Mouse (Mus musculus): ENCODE data around the gene Ksr1. TPM values are rescaled to one million over a fixed set of nuclear protein-coding genes. Genes with fewer than 3 reads are reported as not detected.
"Not testable (repeated sequence)": the region's sequence is repeated elsewhere in the genome, so short reads cannot be mapped to it uniquely, and the experiment has no call there.

Gene Ksr1
- polyA plus RNA-seq, 1 experiment = 18.2 TPM

- H3K4me1 ChIP-seq (ENCODE audit: control insufficient read depth, insufficient read depth, low read length) = peaks cover 9% of the 10 kb centered on the region; the same call in 1 of the 2 replicates
- 28% methylated on average over 11 of the region's 11 CpGs for WGBS
- TF ChIP-seq CTCF (IDR thresholded peaks at IDR 0.05; ENCODE audit: control insufficient read depth, insufficient read depth, low read length) = no peak
- no peak for TF ChIP-seq POLR2A (IDR thresholded peaks at IDR 0.05; ENCODE audit: borderline replicate concordance, control insufficient read depth, low read depth, low read length)
- no peak overlapping the region for H3K4me3 ChIP-seq (replicated peaks; ENCODE audit: control insufficient read depth, low read depth, low read length)
- H3K27ac ChIP-seq (ENCODE audit: control insufficient read depth, insufficient read depth, low read depth, low read length, poor library complexity) = peak overlapping the region; percentile 58
Observed at GRCm38 (mm10) chr11:79003053-79003768, 143.0 kb downstream of the Ksr1 start.

- WGBS = 39% methylated on average over 5 of the region's 5 CpGs
- no peak for TF ChIP-seq POLR2A (IDR thresholded peaks at IDR 0.05; ENCODE audit: borderline replicate concordance, control insufficient read depth, low read depth, low read length)
- no peak for TF ChIP-seq CTCF (IDR thresholded peaks at IDR 0.05; ENCODE audit: control insufficient read depth, insufficient read depth, low read length)
- Histone ChIP-seq H3K4me1 (ENCODE audit: control insufficient read depth, insufficient read depth, low read length) (peaks cover 9% of the 10 kb centered on the region; the same call in 1 of the 2 replicates), H3K4me3 (replicated peaks; ENCODE audit: control insufficient read depth, low read depth, low read length) (no peak overlapping the region), H3K27ac (ENCODE audit: control insufficient read depth, insufficient read depth, low read depth, low read length, poor library complexity) (peak overlapping the region; percentile 58)
Observed at GRCm38 (mm10) chr11:79002551-79002951, 143.7 kb downstream of the Ksr1 start.

GRCm38 (mm10) chr11:79001871-79002270, 144.3 kb downstream of the Ksr1 start:
- H3K27ac ChIP-seq (ENCODE audit: control insufficient read depth, insufficient read depth, low read depth, low read length, poor library complexity) = no peak overlapping the region
- no peak for TF ChIP-seq POLR2A (IDR thresholded peaks at IDR 0.05; ENCODE audit: borderline replicate concordance, control insufficient read depth, low read depth, low read length)
- no peak for TF ChIP-seq CTCF (IDR thresholded peaks at IDR 0.05; ENCODE audit: control insufficient read depth, insufficient read depth, low read length)
- WGBS = 72% methylated on average over 4 of the region's 4 CpGs

GRCm38 (mm10) chr11:78999118-78999517, 147.1 kb downstream of the Ksr1 start:
- Histone ChIP-seq H3K4me1 (ENCODE audit: control insufficient read depth, insufficient read depth, low read length) (peaks cover 4% of the 10 kb centered on the region; the same call in 1 of the 2 replicates), H3K4me3 (replicated peaks; ENCODE audit: control insufficient read depth, low read depth, low read length) (no peak overlapping the region), H3K27ac (ENCODE audit: control insufficient read depth, insufficient read depth, low read depth, low read length, poor library complexity) (no peak overlapping the region)
- no peak for TF ChIP-seq CTCF (IDR thresholded peaks at IDR 0.05; ENCODE audit: control insufficient read depth, insufficient read depth, low read length)
- no peak for TF ChIP-seq POLR2A (IDR thresholded peaks at IDR 0.05; ENCODE audit: borderline replicate concordance, control insufficient read depth, low read depth, low read length)
- 61% methylated on average over 6 of the region's 6 CpGs for WGBS

More at GRCm38 (mm10) chr11:79001871-79002270, 144.3 kb downstream of the Ksr1 start:
- Histone ChIP-seq H3K4me1 (ENCODE audit: control insufficient read depth, insufficient read depth, low read length) (peaks cover 9% of the 10 kb centered on the region; the same call in 1 of the 2 replicates), H3K4me3 (replicated peaks; ENCODE audit: control insufficient read depth, low read depth, low read length) (no peak overlapping the region)

GRCm38 (mm10) chr11:78990875-78991543, 155.2 kb downstream of the Ksr1 start:
- H3K4me1 ChIP-seq (ENCODE audit: control insufficient read depth, insufficient read depth, low read length); H3K27ac ChIP-seq (ENCODE audit: control insufficient read depth, insufficient read depth, low read depth, low read length, poor library complexity); H3K4me3 ChIP-seq (replicated peaks; ENCODE audit: control insufficient read depth, low read depth, low read length): not testable (repeated sequence)
- WGBS = 84% methylated on average over 5 of the region's 5 CpGs

DNA sequence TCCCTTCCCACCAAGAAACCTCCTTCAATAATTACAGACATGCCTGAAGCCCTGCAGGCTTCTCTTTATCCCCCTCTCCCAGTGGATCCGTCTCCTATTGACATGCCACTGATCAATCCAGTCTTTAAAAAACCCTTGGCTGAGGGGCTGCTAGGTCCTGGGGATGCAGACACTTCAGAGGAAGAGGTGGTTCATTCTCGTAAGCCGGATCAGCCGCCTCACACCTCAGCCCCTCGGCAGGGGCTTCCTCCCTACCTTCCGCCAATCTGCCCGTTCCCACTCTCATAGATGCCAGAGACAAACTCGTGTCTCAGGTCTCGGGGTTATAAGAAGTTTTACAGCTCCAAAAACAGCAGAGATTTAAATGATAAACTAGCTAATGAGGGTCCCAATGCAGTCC, 156.1 kb downstream of the Ksr1 start:
- Histone ChIP-seq H3K4me1 (ENCODE audit: control insufficient read depth, insufficient read depth, low read length) (no peaks in the 10 kb centered on the region), H3K4me3 (replicated peaks; ENCODE audit: control insufficient read depth, low read depth, low read length) (no peak overlapping the region), H3K27ac (ENCODE audit: control insufficient read depth, insufficient read depth, low read depth, low read length, poor library complexity) (no peak overlapping the region)
- 92% methylated on average over 9 of the region's 9 CpGs for WGBS
- TF ChIP-seq POLR2A (IDR thresholded peaks at IDR 0.05; ENCODE audit: borderline replicate concordance, control insufficient read depth, low read depth, low read length) (no peak), CTCF (IDR thresholded peaks at IDR 0.05; ENCODE audit: control insufficient read depth, insufficient read depth, low read length) (no peak)

GRCm38 (mm10) chr11:78989206-78989605, 157.0 kb downstream of the Ksr1 start:
- not testable (repeated sequence) for H3K27ac ChIP-seq (ENCODE audit: control insufficient read depth, insufficient read depth, low read depth, low read length, poor library complexity); H3K4me3 ChIP-seq (replicated peaks; ENCODE audit: control insufficient read depth, low read depth, low read length); H3K4me1 ChIP-seq (ENCODE audit: control insufficient read depth, insufficient read depth, low read length)
- 89% methylated on average over 11 of the region's 11 CpGs for WGBS

DNA sequence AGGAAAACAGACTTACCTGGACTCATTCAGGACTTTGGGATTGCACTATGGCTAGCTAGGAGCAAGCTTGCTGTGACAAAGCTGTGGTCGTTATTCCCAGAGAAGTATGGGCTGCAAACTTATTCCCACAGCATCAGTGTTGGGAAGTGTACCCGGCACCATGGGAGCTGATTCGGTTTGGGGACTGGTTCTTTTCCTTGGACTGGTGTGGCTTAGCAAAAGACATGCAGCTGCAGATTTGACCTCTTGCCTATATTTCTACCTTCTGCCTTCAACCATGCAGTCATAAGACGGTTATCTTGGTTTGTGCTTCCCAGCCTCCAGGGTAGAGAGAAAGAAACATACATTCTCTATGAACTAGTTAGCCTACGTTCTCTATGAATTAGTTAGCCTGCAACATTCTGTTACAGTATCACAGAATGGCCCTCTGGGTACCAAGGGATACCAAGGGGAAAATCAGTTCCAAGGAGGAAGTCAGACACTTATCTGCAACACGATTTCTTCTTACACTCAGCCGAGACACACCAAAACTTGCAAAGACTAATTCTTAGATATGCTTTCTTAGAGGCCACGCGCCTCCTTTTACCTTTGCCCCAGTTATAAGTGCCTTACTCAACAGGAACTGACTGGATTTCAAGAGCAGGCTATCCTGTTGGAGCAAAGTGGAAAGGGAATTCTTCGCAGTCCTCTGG, 159.8 kb downstream of the Ksr1 start:
- Histone ChIP-seq H3K4me3 (replicated peaks; ENCODE audit: control insufficient read depth, low read depth, low read length) (no peak overlapping the region), H3K27ac (ENCODE audit: control insufficient read depth, insufficient read depth, low read depth, low read length, poor library complexity) (no peak overlapping the region), H3K4me1 (ENCODE audit: control insufficient read depth, insufficient read depth, low read length) (peaks cover 5% of the 10 kb centered on the region; the same call in 1 of the 2 replicates)
- 74% methylated on average over 10 of the region's 10 CpGs for WGBS
- no peak for TF ChIP-seq POLR2A (IDR thresholded peaks at IDR 0.05; ENCODE audit: borderline replicate concordance, control insufficient read depth, low read depth, low read length)
- TF ChIP-seq CTCF (IDR thresholded peaks at IDR 0.05; ENCODE audit: control insufficient read depth, insufficient read depth, low read length) = no peak

Data from bone marrow, adult 2 months (tissue).